Comparison of ENCODE assay signal across 9 mouse cellular contexts in genomic region chr11:101276319-101277070, GRCm38 (mm10). TPM values are rescaled to one million over a fixed set of nuclear protein-coding genes. Genes with fewer than 3 reads are reported as not detected.
DNase-seq lines count a peak whose midpoint lies in the region; ATAC-seq lines count a peak whose summit lies in the region.
"Had no signal": no experiment of that assay in that cellular context is flagged by ENCODE, and none has a peak within 500 bp of the region (broad histone marks: within the 10 kb centered on the region; RNA-seq: fewer than 3 reads in every experiment).

No protein-coding gene starts in this region.

- no peak overlapping the region for H3K9ac ChIP-seq in heart, embryonic 16.5 days (ENCODE audit: low read length)
- no peak overlapping the region for H3K9ac ChIP-seq in hindbrain, embryonic 14.5 days
- H3K9ac ChIP-seq in midbrain, embryonic 14.5 days (replicated peaks; ENCODE audit: low read length) = no peak overlapping the region; the same call in 1 of the 2 replicates

- no peak for DNase-seq in heart, postnatal 10 days
- peak; percentile 36 for DNase-seq in ZHBTc4 (ENCODE audit: low read depth, low spot score)
- no peak for DNase-seq in hindbrain, embryonic 14.5 days (ENCODE audit: low spot score)
- DNase-seq in midbrain, embryonic 14.5 days = no peak
- DNase-seq in gastrocnemius, postnatal 14 days = no peak
- DNase-seq in left cerebral cortex, postnatal 36 days (ENCODE audit: low spot score in 2 of 2) = no peak
- no peak for DNase-seq in frontal cortex, postnatal 36 days (ENCODE audit: low spot score in 2 of 2)
- DNase-seq: cerebellum, adult 11 months had no signal

- H3K4me3 ChIP-seq in heart, embryonic 16.5 days (ENCODE audit: low read length) = no peak overlapping the region
- no peak overlapping the region for H3K4me3 ChIP-seq in hindbrain, embryonic 14.5 days (replicated peaks; ENCODE audit: low read length)
- no peak overlapping the region for H3K4me3 ChIP-seq in midbrain, embryonic 14.5 days (replicated peaks; ENCODE audit: low read depth, low read length)

- 28% methylated on average over 27 of the region's 27 CpGs for WGBS in heart, embryonic 16.5 days
- WGBS in hindbrain, embryonic 14.5 days = 24% methylated on average over 27 of the region's 27 CpGs
- 25% methylated on average over 27 of the region's 27 CpGs for WGBS in midbrain, embryonic 14.5 days

- peak overlapping the region; percentile 31; the same call in 1 of the 2 replicates for H3K4me2 ChIP-seq in heart, embryonic 16.5 days (ENCODE audit: low read depth, low read length)
- H3K4me2 ChIP-seq in hindbrain, embryonic 14.5 days (replicated peaks) = peak overlapping the region; percentile 16; the same call in 1 of the 2 replicates
- peak overlapping the region; percentile 23 for H3K4me2 ChIP-seq in midbrain, embryonic 14.5 days (ENCODE audit: low read length)

- intact Hi-C loops in heart, postnatal 10 days (cut with DNase I) = no loop called here
- intact Hi-C loops in gastrocnemius, postnatal 14 days (cut with DNase I; ENCODE audit: low total_unique reads) = no loop called here
- intact Hi-C loops in left cerebral cortex, postnatal 36 days (cut with DNase I) = no loop called here

- H3K4me1 ChIP-seq in heart, embryonic 16.5 days (ENCODE audit: control insufficient read depth, insufficient read depth, low read length) = peaks cover 18% of the 10 kb centered on the region
- H3K4me1 ChIP-seq in hindbrain, embryonic 14.5 days (replicated peaks; ENCODE audit: control insufficient read depth, insufficient read depth, low read length) = peaks cover 13% of the 10 kb centered on the region
- peaks cover 22% of the 10 kb centered on the region for H3K4me1 ChIP-seq in midbrain, embryonic 14.5 days (ENCODE audit: control insufficient read depth, insufficient read depth, low read length)

- no peaks in the 10 kb centered on the region for H3K36me3 ChIP-seq in heart, embryonic 16.5 days (ENCODE audit: control insufficient read depth, insufficient read depth)
- no peaks in the 10 kb centered on the region for H3K36me3 ChIP-seq in hindbrain, embryonic 14.5 days (replicated peaks; ENCODE audit: control insufficient read depth, insufficient read depth)
- H3K36me3 ChIP-seq in midbrain, embryonic 14.5 days (ENCODE audit: control insufficient read depth, insufficient read depth, low read length) = no peaks in the 10 kb centered on the region

- no peak for ATAC-seq in heart, embryonic 16.5 days (replicated peaks; ENCODE audit: extremely low read depth, insufficient read depth, low FRiP score)
- ATAC-seq in hindbrain, embryonic 14.5 days (ENCODE audit: low FRiP score) = no peak
- no peak for ATAC-seq in midbrain, embryonic 14.5 days (ENCODE audit: low FRiP score, low TSS enrichment)

- no peak overlapping the region for H3K27ac ChIP-seq in heart, embryonic 16.5 days (ENCODE audit: low read length)
- no peak overlapping the region for H3K27ac ChIP-seq in hindbrain, embryonic 14.5 days
- H3K27ac ChIP-seq in midbrain, embryonic 14.5 days (replicated peaks; ENCODE audit: low read depth, low read length) = no peak overlapping the region

- H3K27me3 ChIP-seq in heart, embryonic 16.5 days (ENCODE audit: control insufficient read depth, insufficient read depth, low read length) = no peaks in the 10 kb centered on the region
- no peaks in the 10 kb centered on the region for H3K27me3 ChIP-seq in hindbrain, embryonic 14.5 days (ENCODE audit: control insufficient read depth, insufficient read depth, low read length)
- H3K27me3 ChIP-seq in midbrain, embryonic 14.5 days (ENCODE audit: control insufficient read depth, insufficient read depth, low read length) = no peaks in the 10 kb centered on the region

- no peaks in the 10 kb centered on the region for H3K9me3 ChIP-seq in heart, embryonic 16.5 days (replicated peaks; ENCODE audit: control insufficient read depth, low read length)
- H3K9me3 ChIP-seq in hindbrain, embryonic 14.5 days (ENCODE audit: control insufficient read depth, low read length) = no peaks in the 10 kb centered on the region
- no peaks in the 10 kb centered on the region for H3K9me3 ChIP-seq in midbrain, embryonic 14.5 days (ENCODE audit: control insufficient read depth, low read length)

RNA-seq across cellular contexts. Expression of gene Cntd1, which starts 2.3 kb away (rescaled TPM):
- polyA plus RNA-seq in heart, embryonic 16.5 days (2015; fragmentation: Nextera tagmentation; extraction: Ambion mirVana) = 0.87 and 0.91 TPM in 2 replicates
- total RNA-seq in heart, postnatal 10 days (2021) = under 1 TPM; 0.14 to 0.57 TPM
- 0.42 and 0.91 TPM in 2 replicates for polyA plus RNA-seq in hindbrain, embryonic 14.5 days (2014; fragmentation: Nextera tagmentation; extraction: Ambion mirVana)
- 0.38 and 0.55 TPM in 2 replicates for polyA plus RNA-seq in midbrain, embryonic 14.5 days (2014; fragmentation: Nextera tagmentation; extraction: Ambion mirVana)
- under 1 TPM; 0.13 to 0.21 TPM for total RNA-seq in gastrocnemius, postnatal 14 days (2021)
- total RNA-seq in left cerebral cortex, postnatal 36 days (2021) = under 1 TPM; 0.42 to 0.84 TPM

RNA-seq across cellular contexts. Expression of gene Coa3, which starts 2.4 kb away (rescaled TPM):
- 166 and 175 TPM in 2 replicates for polyA plus RNA-seq in heart, embryonic 16.5 days (2015; fragmentation: Nextera tagmentation; extraction: Ambion mirVana)
- 10 to 100 TPM; 84.2 to 92.6 TPM for total RNA-seq in heart, postnatal 10 days (2021)
- polyA plus RNA-seq in hindbrain, embryonic 14.5 days (2014; fragmentation: Nextera tagmentation; extraction: Ambion mirVana) = 242 and 256 TPM in 2 replicates
- polyA plus RNA-seq in midbrain, embryonic 14.5 days (2014; fragmentation: Nextera tagmentation; extraction: Ambion mirVana) = 221 and 243 TPM in 2 replicates
- 10 to 100 TPM; 70.0 to 73.4 TPM for total RNA-seq in gastrocnemius, postnatal 14 days (2021)
- total RNA-seq in left cerebral cortex, postnatal 36 days (2021) = 100 to 1,000 TPM in 1 of 2 experiments, 10 to 100 TPM in 1; 97.7 to 112 TPM

RNA-seq across cellular contexts. Expression of gene Wnk4, which starts 16.1 kb away (rescaled TPM):
- 6.8 and 7.3 TPM in 2 replicates for polyA plus RNA-seq in heart, embryonic 16.5 days (2015; fragmentation: Nextera tagmentation; extraction: Ambion mirVana)
- 1 to 10 TPM; 5.7 to 7.6 TPM for total RNA-seq in heart, postnatal 10 days (2021)
- 5.3 and 6.0 TPM in 2 replicates for polyA plus RNA-seq in hindbrain, embryonic 14.5 days (2014; fragmentation: Nextera tagmentation; extraction: Ambion mirVana)
- polyA plus RNA-seq in midbrain, embryonic 14.5 days (2014; fragmentation: Nextera tagmentation; extraction: Ambion mirVana) = 4.3 and 5.3 TPM in 2 replicates
- 1 to 10 TPM in 1 of 2 experiments, under 1 TPM in 1; 0.89 to 1.0 TPM for total RNA-seq in gastrocnemius, postnatal 14 days (2021)
- total RNA-seq in left cerebral cortex, postnatal 36 days (2021) = 1 to 10 TPM; 4.3 to 8.4 TPM

RNA-seq across cellular contexts. Expression of gene Vps25, which starts 23.0 kb away (rescaled TPM):
- 105 and 107 TPM in 2 replicates for polyA plus RNA-seq in heart, embryonic 16.5 days (2015; fragmentation: Nextera tagmentation; extraction: Ambion mirVana)
- 100 to 1,000 TPM in 1 of 2 experiments, 10 to 100 TPM in 1; 97.5 to 111 TPM for total RNA-seq in heart, postnatal 10 days (2021)
- polyA plus RNA-seq in hindbrain, embryonic 14.5 days (2014; fragmentation: Nextera tagmentation; extraction: Ambion mirVana) = 122 and 133 TPM in 2 replicates
- polyA plus RNA-seq in midbrain, embryonic 14.5 days (2014; fragmentation: Nextera tagmentation; extraction: Ambion mirVana) = 111 and 134 TPM in 2 replicates
- total RNA-seq in gastrocnemius, postnatal 14 days (2021) = 10 to 100 TPM; 38.1 to 39.0 TPM
- total RNA-seq in left cerebral cortex, postnatal 36 days (2021) = 10 to 100 TPM; 62.0 to 63.0 TPM

RNA-seq across cellular contexts. Expression of gene Becn1, which starts 25.6 kb away (rescaled TPM):
- polyA plus RNA-seq in heart, embryonic 16.5 days (2015; fragmentation: Nextera tagmentation; extraction: Ambion mirVana) = 135 TPM in 2 replicates
- 100 to 1,000 TPM in 1 of 2 experiments, 10 to 100 TPM in 1; 94.3 to 109 TPM for total RNA-seq in heart, postnatal 10 days (2021)
- polyA plus RNA-seq in hindbrain, embryonic 14.5 days (2014; fragmentation: Nextera tagmentation; extraction: Ambion mirVana) = 172 and 176 TPM in 2 replicates
- polyA plus RNA-seq in midbrain, embryonic 14.5 days (2014; fragmentation: Nextera tagmentation; extraction: Ambion mirVana) = 148 and 193 TPM in 2 replicates
- 10 to 100 TPM; 70.7 to 72.9 TPM for total RNA-seq in gastrocnemius, postnatal 14 days (2021)
- 100 to 1,000 TPM; 206 to 237 TPM for total RNA-seq in left cerebral cortex, postnatal 36 days (2021)
